Mouse (Mus musculus) intestine, postnatal 0 days (tissue): ENCODE measurements around the gene Npff. TPM values are rescaled to one million over a fixed set of nuclear protein-coding genes. Genes with fewer than 3 reads are reported as not detected.

Experiments used
- ATAC-seq: fragments of 200-750 bp; cut with Nextera tagmentation; 2 replicates; pipeline ENCODE4 v1.8.0; 2017; ENCODE audit warnings: mild to moderate bottlenecking, moderate TSS enrichment, moderate library complexity
- H3K27ac ChIP-seq: fragments of 300-500 bp; sonication (generic); 2 replicates; pipeline ENCODE4 v1.5.1; 2014; ENCODE audit warnings: mild to moderate bottlenecking, low read depth, low read length, moderate library complexity
- H3K27me3 ChIP-seq: fragments of 300-500 bp; sonication (generic); replicated peaks from 2 replicates; pipeline ENCODE4 v1.6.1; 2014; ENCODE audit warnings: low read length, mixed read lengths; ENCODE audit not compliant: control insufficient read depth, insufficient read depth
- H3K36me3 ChIP-seq: fragments of 300-500 bp; sonication (generic); 2 replicates; pipeline ENCODE4 v1.6.1; 2014; ENCODE audit warnings: mild to moderate bottlenecking, moderate library complexity; ENCODE audit not compliant: control insufficient read depth, insufficient read depth
- H3K4me1 ChIP-seq: fragments of 300-500 bp; sonication (generic); replicated peaks from 2 replicates; pipeline ENCODE4 v1.6.1; 2014; ENCODE audit warnings: antibody characterized with exemption, low read length, mixed read lengths; ENCODE audit not compliant: control insufficient read depth, insufficient read depth
- H3K4me2 ChIP-seq: fragments of 300-500 bp; sonication (generic); replicated peaks from 2 replicates; pipeline ENCODE4 v1.6.1; 2014; ENCODE audit warnings: low read depth, mild to moderate bottlenecking, moderate library complexity
- H3K4me3 ChIP-seq: fragments of 300-500 bp; sonication (generic); 2 replicates; pipeline ENCODE4 v1.5.1; 2014; ENCODE audit warnings: low read depth, low read length
- H3K9ac ChIP-seq: fragments of 300-500 bp; sonication (generic); 2 replicates; pipeline ENCODE4 v1.6.1; 2014; ENCODE audit warnings: mild to moderate bottlenecking, low read depth, low read length
- H3K9me3 ChIP-seq: fragments of 300-500 bp; sonication (generic); 2 replicates; pipeline ENCODE4 v1.6.1; 2016; ENCODE audit warnings: mixed run types; ENCODE audit not compliant: control insufficient read depth
- CTCF ChIP-seq: sonication (generic); IDR thresholded peaks from 2 replicates; pipeline ENCODE4 v1.5.1; 2016; ENCODE audit warnings: low read depth, mild to moderate bottlenecking, control low read depth, antibody characterized with exemption, moderate library complexity
- WGBS: fragments of 180-500 bp; shearing (Covaris S2); extraction: QIAGEN DNeasy Blood & Tissue Kit; methylation state at CpG from one replicate; pipeline ENCODE4 v1.1.7; 2014; 5-methylcytosine and 5-hydroxymethylcytosine counted together
- polyA plus RNA-seq: library from polyadenylated mRNA; unstranded; fragments of >200 nt; fragmentation: Nextera tagmentation; extraction: Ambion mirVana; gene quantifications from 2 replicates; pipeline ENCODE4 v1.2.1, GENCODE M21; 2015

Gene Npff
- 1.1 TPM in 2 replicates for polyA plus RNA-seq

DNA sequence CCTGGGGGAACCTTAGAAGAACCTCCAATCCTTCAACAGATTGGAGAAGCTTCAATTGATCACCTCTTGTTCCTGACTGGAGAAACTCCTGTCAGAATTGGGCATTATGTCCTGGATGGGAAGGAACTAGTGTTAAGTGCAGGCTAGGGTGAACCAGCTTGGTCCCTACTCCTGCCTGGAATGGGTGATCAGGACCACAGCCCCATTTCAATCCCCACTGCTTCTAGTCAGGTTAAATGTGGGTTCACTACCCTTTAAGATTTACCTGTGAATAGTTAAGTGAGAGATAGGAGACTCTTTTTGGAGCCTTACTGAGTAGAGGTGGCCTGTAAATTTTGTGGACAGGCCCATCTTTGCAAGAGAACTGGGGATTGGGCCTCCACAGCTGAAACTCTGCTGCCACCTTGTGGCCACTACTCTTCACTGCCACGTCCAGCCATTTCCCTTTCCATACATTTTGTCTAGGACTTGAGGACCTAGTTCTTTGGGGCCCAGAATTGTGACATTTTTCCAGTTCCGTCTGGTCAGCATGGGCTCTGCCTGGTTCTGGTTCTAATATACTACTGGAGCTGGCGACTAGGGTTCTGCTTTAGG lies at the start of gene Npff:
Gene Npff, minus strand, starts transcription at position 51 of the 594 bp plus-strand sequence.
- Histone ChIP-seq H3K9me3 (no peaks in the 10 kb centered on the region), H3K36me3 (peaks cover 54% of the 10 kb centered on the region), H3K4me1 (no peaks in the 10 kb centered on the region), H3K4me3 (no peak within 1 kb of the TSS), H3K9ac (no peak within 1 kb of the TSS), H3K27me3 (no peaks in the 10 kb centered on the region), H3K4me2 (no peak within 1 kb of the TSS), H3K27ac (no peak within 1 kb of the TSS)
- peak; percentile 97 for TF ChIP-seq CTCF
- 11% methylated on average over 3 of the region's 3 CpGs for WGBS
- no peak for ATAC-seq

DNA sequence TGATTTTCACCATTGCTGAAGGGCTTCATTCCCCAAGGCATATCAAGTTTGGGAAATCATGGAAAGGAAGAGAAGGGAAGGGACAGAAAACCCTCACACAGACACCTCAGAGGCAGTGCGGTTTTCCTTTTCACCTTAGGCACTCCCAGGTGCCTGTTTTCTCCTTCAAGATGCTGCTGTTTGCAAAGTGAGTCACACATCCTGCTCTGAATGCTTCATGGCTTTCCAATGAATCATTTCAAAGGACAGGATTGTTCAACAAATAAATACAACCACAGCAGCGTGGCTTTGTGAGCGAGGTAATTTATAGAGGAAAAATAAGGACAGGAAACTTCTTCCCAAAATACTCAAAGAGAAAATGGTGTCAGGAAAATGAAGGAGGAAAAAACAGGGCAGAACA lies 47.3 kb upstream of the Npff start:
- H3K27ac ChIP-seq = no peak overlapping the region
- no peaks in the 10 kb centered on the region for H3K36me3 ChIP-seq
- H3K4me1 ChIP-seq = no peaks in the 10 kb centered on the region
- H3K4me3 ChIP-seq = no peak overlapping the region
- WGBS = 51% methylated on average over 3 of the region's 3 CpGs
- H3K27me3 ChIP-seq = no peaks in the 10 kb centered on the region
- no peak overlapping the region for H3K9ac ChIP-seq
- no peak for TF ChIP-seq CTCF
- no peak for ATAC-seq
- H3K9me3 ChIP-seq = no peaks in the 10 kb centered on the region
- H3K4me2 ChIP-seq = no peak overlapping the region

DNA sequence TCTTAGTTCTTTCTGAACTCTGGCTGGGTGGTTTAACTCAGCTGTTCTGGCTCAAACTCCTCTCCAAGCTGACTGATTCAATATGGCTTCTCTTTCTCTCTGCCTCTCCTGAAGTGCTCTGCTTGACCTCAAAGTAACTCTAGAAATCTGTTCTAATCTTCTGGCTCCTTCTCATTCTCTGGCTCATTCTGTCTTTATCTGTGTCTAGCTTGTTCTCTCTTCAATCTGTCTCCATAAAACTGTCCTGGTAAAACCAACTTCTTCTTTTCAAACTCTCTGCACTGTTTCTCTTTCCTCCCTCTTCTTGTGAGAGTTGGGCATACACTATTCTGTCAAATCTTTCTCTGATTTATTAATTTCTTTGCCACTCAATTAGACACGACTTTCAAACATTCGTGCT lies 43.1 kb upstream of the Npff start:
- H3K9ac ChIP-seq = no peak overlapping the region
- no peaks in the 10 kb centered on the region for H3K9me3 ChIP-seq
- no peaks in the 10 kb centered on the region for H3K27me3 ChIP-seq
- H3K4me1 ChIP-seq = no peaks in the 10 kb centered on the region
- H3K27ac ChIP-seq = no peak overlapping the region
- WGBS = 77% methylated on average over 2 of the region's 2 CpGs
- H3K4me3 ChIP-seq = no peak overlapping the region
- no peak for TF ChIP-seq CTCF
- ATAC-seq = no peak
- H3K4me2 ChIP-seq = no peak overlapping the region
- no peaks in the 10 kb centered on the region for H3K36me3 ChIP-seq

DNA sequence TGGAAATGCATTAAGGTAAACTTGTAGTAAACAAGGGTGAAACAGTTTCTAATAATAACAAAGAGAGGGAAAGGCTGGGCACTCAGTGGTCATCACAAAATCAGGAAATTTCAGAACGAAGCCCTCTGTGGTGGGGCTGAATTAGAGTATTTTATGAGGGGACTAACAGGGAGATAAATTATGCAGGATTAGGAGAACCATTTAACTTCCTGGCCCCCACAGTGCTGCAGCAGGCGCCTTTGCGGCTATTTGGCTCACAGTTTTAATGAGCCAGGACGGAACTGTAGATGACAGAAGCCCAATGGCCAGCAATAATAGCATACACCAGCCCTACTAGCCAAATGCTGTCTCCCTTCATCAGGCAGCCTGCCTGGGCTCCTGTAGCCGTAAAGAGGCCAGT lies 38.9 kb upstream of the Npff start:
- no peak overlapping the region for H3K9ac ChIP-seq
- no peaks in the 10 kb centered on the region for H3K4me1 ChIP-seq
- WGBS = 88% methylated on average over 5 of the region's 5 CpGs
- ATAC-seq = no peak
- H3K4me3 ChIP-seq = no peak overlapping the region
- H3K27ac ChIP-seq = no peak overlapping the region
- peaks cover 9% of the 10 kb centered on the region for H3K36me3 ChIP-seq
- no peaks in the 10 kb centered on the region for H3K27me3 ChIP-seq
- TF ChIP-seq CTCF = no peak
- H3K9me3 ChIP-seq = no peaks in the 10 kb centered on the region
- no peak overlapping the region for H3K4me2 ChIP-seq

- Histone ChIP-seq H3K27ac (no peak overlapping the region), H3K9ac (no peak overlapping the region), H3K4me2 (no peak overlapping the region), H3K9me3 (no peaks in the 10 kb centered on the region), H3K36me3 (peaks cover 9% of the 10 kb centered on the region), H3K4me1 (no peaks in the 10 kb centered on the region), H3K27me3 (no peaks in the 10 kb centered on the region), H3K4me3 (no peak overlapping the region)
- no peak for TF ChIP-seq CTCF
- ATAC-seq = no peak
- WGBS = 82% methylated on average over 3 of the region's 3 CpGs
Measured at GRCm38 (mm10) chr15:102563061-102563460, 38.3 kb upstream of the Npff start.

DNA sequence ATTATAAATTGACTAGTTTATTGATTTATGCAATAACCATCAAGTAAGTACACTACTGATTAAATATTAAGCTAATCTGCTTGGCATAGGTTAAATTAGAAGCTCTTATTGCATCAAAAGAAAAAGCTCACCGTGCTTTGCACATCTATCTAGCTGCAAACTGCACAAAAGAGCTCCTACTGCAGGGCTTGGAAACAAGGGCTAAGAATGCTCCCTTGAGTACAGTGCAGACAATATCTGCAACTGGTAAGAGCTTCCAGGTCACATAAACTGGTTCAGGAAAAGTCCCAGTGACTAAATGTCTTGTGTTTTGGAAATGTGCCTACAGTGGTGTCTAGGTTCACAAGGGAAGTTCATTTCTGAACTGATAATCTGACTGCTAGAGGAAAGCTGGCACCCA lies 37.7 kb upstream of the Npff start:
- Histone ChIP-seq H3K9me3 (no peaks in the 10 kb centered on the region), H3K36me3 (peaks cover 13% of the 10 kb centered on the region), H3K27ac (no peak overlapping the region), H3K9ac (no peak overlapping the region), H3K4me3 (no peak overlapping the region), H3K27me3 (no peaks in the 10 kb centered on the region), H3K4me2 (no peak overlapping the region), H3K4me1 (no peaks in the 10 kb centered on the region)
- ATAC-seq = no peak
- no peak for TF ChIP-seq CTCF
- 67% methylated on average over 1 of the region's 1 CpGs for WGBS

DNA sequence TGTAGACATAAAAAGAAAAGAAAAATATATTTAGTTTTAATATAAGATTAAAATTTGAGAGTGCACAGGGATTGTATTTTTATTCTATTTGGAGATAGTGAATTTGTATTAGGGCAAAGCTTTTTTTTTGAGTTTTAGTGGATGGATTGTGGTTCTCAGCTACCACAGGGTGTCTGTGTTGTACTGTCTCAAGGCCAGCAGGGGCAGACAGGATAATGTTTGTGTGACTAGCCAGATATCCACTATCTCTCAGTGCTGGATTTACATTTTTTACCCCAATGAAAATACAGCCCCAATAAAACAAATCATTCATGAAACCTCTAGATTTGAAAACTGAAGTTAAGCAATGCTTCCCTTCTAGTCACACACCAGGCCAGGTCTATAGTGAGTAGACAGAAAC lies 32.8 kb upstream of the Npff start:
- H3K27ac ChIP-seq = no peak overlapping the region
- ATAC-seq = no peak
- H3K4me3 ChIP-seq = no peak overlapping the region
- H3K4me1 ChIP-seq = no peaks in the 10 kb centered on the region
- H3K36me3 ChIP-seq = peaks cover 57% of the 10 kb centered on the region
- no peaks in the 10 kb centered on the region for H3K27me3 ChIP-seq
- H3K9ac ChIP-seq = no peak overlapping the region
- no peak overlapping the region for H3K4me2 ChIP-seq
- peak; percentile 57 for TF ChIP-seq CTCF
- H3K9me3 ChIP-seq = no peaks in the 10 kb centered on the region
